Mouse (Mus musculus) CD4-positive, CD25-positive, alpha-beta regulatory T cell, adult 2 months (primary cell): ENCODE results near the gene Cptp.
A peak's percentile ranks its signal among the peaks of the same experiment; 100 is the strongest.

Source experiments
- DNase-seq: peaks from one replicate; pipeline ENCODE4 v3.0.0-alpha.2; 2012; ENCODE audit warnings: low read depth, low spot score

Cptp gene

GRCm38 (mm10) chr4:155869317-155870033 lies at the start of gene Cptp, which contains the start of gene Ints11:
Gene Cptp, minus strand, starts transcription at chr4:155869440.
Gene Ints11, plus strand, starts transcription at chr4:155869546.
- peak; percentile 97 for DNase-seq

GRCm38 (mm10) chr4:155908751-155909150 lies 39.5 kb upstream of the Cptp start:
- no peak for DNase-seq

GRCm38 (mm10) chr4:155908281-155908680 lies 39.0 kb upstream of the Cptp start:
- no peak for DNase-seq

GRCm38 (mm10) chr4:155907003-155907402 lies 37.8 kb upstream of the Cptp start:
- DNase-seq, result no peak

- DNase-seq, result no peak
Observed at GRCm38 (mm10) chr4:155906125-155906524, 36.9 kb upstream of the Cptp start.

GRCm38 (mm10) chr4:155905634-155906033 lies 36.4 kb upstream of the Cptp start:
- DNase-seq, result no peak

- peak; percentile 53 for DNase-seq
Observed at GRCm38 (mm10) chr4:155904318-155905102, 35.3 kb upstream of the Cptp start.

- DNase-seq, result no peak
Observed at GRCm38 (mm10) chr4:155903246-155903645, 34.0 kb upstream of the Cptp start.

GRCm38 (mm10) chr4:155901205-155901604 lies 32.0 kb upstream of the Cptp start:
- no peak for DNase-seq

- DNase-seq, result no peak
Observed at GRCm38 (mm10) chr4:155899355-155899754, 30.1 kb upstream of the Cptp start.

- no peak for DNase-seq
Observed at GRCm38 (mm10) chr4:155898318-155898717, 29.1 kb upstream of the Cptp start.

- no peak for DNase-seq
Observed at GRCm38 (mm10) chr4:155896461-155896860, 27.2 kb upstream of the Cptp start.

GRCm38 (mm10) chr4:155895826-155896225 lies 26.6 kb upstream of the Cptp start:
- no peak for DNase-seq

- DNase-seq, result no peak
Observed at GRCm38 (mm10) chr4:155895216-155895615, 26.0 kb upstream of the Cptp start.

GRCm38 (mm10) chr4:155894311-155894881 lies 25.2 kb upstream of the Cptp start:
- DNase-seq, result peak; percentile 46

- no peak for DNase-seq
Observed at GRCm38 (mm10) chr4:155893212-155893690, 24.0 kb upstream of the Cptp start.

GRCm38 (mm10) chr4:155892438-155893211 lies 23.4 kb upstream of the Cptp start:
- DNase-seq, result no peak

GRCm38 (mm10) chr4:155892017-155892416 lies 22.8 kb upstream of the Cptp start:
- DNase-seq, result peak; percentile 93

- DNase-seq, result peak; percentile 99
Observed at GRCm38 (mm10) chr4:155891551-155892001, 22.3 kb upstream of the Cptp start, which contains the start of the genes Pusl1 and Acap3. Gene Pusl1, minus strand, starts transcription at chr4:155891781. Gene Acap3, plus strand, starts transcription at chr4:155891822.

- no peak for DNase-seq
Observed at GRCm38 (mm10) chr4:155891011-155891471, 21.8 kb upstream of the Cptp start.

GRCm38 (mm10) chr4:155889316-155889715 lies 20.1 kb upstream of the Cptp start:
- DNase-seq, result no peak
